Mouse (Mus musculus): ENCODE data around the gene Zfr.
A peak's percentile ranks its signal among the peaks of the same experiment; 100 is the strongest.

The Zfr gene

DNA sequence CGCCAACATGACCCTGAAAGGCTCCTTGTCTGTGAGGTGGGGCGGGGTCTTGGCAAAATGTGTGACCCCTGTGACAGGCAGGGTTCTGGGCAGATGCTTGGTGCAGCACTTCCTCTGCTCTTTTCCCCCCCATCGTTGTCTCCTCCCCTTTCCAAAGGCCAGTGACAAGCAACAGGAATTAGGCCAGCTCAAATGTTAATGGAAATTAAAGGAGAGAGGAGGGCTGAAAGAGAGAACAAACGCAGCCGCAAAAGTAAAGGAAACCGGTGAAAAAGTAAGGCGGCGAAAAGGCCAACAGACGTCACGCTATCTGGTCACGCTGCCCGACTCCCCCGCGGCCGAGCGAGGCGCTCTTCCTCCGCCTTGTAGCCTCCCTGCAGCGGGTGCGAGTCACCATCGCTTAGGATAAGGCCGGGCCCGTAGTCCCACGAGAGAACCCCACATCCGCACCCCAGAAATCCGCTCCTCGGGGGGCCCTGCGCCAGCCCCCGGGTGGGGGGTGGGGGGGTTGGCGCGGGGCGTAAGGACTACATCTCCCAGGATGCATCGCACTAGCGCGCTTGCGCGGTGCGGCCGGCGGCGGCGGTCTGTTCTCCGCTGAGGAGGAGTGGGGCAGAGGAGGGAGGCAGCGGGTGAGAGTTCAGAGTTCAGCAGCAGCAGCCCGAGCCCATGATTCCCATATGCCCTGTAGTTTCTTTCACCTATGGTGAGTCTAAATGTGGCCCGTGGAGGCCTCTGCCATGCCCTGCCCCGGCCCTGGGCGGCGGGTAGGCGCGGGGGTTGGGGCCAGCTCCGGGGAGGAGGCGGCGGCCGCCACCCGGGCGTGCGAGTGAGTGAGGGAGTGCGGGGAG is at the start of gene Zfr:
Zfr (plus strand) TSS at position 590 of the 851 bp plus-strand sequence.
- DNase-seq (ENCODE audit: low spot score in 2 of 2): peak; percentile 87

DNA sequence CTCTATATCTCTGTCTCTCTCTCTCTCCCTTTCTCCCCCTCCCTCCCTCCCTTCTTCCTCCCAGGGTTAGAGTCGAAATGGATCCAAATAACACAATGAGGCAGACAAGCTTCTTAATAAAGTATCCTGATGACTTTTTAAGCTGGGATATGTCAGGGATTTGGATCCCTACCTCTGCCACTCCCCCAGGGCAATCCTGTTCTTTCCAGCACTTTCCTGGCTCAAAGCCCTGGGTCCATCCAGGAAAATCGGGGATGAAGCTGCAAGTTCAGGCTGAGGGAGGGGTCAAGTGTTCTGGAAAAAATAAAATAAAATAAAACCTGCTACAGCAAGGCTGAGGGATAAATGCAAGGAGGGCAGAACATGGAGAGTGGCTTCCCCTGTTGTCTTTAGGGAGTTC is 49.7 kb upstream of the Zfr start:
- no peak for DNase-seq (ENCODE audit: low spot score in 2 of 2)

DNA sequence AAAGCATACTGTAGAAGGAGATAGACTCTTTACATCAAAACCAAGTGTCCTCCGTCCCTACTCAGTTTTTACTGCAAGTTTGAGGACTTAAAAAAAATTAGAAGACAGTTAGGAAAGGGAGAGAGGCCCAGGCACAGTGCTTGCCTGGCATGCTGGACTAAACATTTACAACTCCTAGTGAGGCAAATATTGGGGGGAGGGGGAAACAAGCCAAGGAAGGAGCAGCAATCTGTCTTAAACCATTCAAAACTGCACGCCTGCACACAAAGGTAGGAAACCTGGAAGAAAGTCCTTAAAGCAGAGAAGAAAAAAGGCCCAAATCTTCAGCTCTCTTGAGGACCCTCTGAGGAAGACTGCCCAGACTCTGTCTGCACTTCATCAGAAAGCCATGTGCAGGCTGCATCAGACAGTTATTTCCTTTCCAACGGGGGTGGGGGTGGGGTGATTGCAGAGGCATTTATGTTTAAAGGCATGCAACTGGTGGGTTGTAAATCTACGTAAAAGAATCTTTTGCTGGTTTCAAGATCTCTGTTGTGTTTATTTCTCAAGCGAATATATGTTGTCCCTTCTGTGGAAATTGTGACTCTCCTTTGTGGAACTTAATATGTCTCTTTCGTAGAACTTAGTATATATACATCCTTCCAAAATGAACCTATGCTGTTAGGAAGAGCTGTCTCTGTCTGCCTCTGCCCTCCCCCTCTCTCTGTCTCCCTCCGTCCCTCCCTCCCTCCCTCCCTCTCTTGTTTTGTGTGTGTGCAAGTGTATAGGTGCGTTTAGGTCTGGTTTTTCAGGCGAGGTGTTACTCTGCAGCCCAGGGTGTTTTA is 49.0 kb upstream of the Zfr start:
- no peak for DNase-seq (ENCODE audit: low spot score in 2 of 2)

DNA sequence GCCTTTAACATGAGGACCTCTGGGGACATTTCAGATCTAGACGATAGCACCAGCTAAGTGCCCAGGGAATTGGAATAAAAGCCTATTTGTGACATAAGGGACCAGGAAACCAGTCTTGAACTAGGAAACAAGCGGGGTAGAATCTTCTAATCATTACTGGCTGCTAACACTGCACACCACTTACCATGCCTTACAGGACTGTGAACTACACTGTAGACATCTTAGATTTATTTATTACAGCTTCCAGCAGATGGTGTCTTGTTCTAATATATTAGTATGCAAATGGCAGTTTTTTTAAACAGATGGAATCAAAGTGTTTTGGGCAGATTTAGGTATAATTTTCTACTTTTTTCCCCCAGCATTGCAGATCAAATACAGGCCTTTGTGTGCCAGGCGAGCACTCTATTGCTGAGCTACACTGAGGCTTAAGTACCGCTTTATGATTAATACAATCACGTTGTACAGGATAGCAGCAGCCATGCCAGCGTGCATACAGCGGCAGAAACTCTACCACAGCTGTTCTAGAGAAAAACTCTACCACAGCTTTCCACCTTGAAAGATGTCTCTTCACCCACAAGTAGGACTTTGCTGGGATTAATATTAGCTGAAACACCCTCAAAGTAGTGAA is 44.8 kb upstream of the Zfr start:
- no peak for DNase-seq (ENCODE audit: low spot score in 2 of 2)

DNA sequence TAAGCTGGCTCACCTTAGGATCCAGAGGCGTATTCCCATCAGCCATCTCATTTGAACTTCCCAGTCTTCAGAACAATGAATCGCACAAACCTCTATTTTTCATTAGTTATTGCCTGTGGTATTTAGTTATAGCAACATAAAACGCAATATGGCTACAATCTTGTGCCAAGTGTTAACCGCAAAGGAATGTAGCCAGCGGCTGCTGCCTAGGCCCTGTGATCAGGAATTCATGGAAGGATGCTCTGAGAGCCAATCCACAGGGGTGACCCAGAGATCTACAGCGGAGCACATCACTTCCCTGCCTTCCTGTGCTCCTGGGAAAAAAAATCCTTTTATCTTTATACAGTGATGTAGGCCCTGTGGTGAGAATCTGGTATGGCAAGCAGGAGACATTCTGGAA is 43.2 kb upstream of the Zfr start:
- no peak for DNase-seq (ENCODE audit: low spot score in 2 of 2)

DNA sequence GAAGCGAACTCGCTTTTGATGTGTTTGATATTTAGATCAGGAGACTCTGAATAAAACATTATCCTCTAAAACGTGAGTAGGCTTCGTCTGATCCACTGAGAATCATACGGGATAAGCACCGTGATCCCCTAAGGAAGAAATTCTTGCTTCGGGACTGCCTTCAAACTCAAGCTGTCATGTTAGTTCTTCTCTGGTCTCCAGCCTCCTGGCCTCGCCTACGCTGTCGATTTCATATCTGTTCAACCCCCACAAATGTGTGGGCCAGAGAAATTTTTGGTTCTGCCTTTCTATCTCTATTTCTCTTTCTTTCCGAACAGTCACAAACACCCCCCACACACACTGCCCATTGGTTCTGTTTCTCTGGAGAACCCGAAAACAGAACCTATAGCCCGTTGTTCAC is 35.3 kb upstream of the Zfr start:
- no peak for DNase-seq (ENCODE audit: low spot score in 2 of 2)

DNA sequence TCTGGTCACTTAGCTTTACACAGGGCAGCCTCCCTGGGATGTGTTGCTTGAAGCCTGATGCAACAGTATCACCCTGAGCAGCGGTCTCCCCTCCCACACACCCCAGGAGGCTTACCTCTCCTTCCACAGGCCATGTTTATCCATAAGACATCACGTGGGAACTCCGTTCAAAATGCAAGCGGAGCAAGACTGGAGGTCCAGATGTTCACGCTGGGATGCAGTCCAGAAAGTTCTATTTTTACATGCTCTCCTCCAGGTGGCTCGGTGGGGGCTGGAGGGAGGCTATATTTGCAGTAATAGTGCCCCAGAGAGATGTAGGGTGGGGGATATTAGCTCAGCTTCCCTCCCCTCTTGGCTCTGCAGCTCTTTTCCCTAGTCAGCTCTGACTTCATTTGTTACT is 33.5 kb upstream of the Zfr start:
- DNase-seq (ENCODE audit: low spot score in 2 of 2): peak in 1 of 2 experiments; percentile 30

DNA sequence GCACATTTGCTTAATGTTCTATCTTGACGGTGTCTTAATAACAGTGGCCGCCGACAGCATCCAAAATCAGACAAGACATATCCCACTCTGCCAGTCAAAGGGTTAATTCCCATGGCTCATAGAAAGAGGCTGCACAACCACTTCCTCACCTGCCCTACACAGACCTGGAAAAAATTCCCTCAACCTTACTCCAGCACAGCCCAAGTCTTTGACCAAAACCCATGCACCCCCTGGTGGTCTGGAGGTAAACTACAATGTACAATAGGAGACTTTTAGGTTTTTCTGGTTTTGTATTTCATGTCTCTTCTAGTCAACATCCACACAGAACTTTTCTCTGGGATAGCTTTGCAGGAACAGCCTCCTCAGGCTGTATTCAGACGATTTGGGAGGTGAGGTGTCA is 32.8 kb upstream of the Zfr start:
- no peak for DNase-seq (ENCODE audit: low spot score in 2 of 2)

DNA sequence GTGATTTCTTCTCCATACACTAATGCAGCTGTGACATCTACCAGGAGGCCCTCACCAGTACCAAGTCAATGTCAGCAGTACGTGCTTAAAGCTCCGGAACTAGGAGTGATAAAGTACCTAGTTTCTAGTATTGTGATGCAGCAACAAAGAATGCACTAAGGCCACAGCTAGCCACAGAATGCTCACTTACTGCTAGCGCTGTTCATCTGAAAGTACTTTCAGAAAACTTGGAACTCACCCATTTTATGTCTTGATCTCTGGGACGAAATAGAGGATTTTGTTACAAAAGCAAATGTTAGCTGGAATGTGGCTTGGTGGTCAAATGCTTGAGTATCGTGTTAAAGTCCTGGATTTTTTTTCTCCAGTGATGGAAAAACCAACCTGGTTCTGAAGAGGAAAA is 30.0 kb upstream of the Zfr start:
- no peak for DNase-seq (ENCODE audit: low spot score in 2 of 2)

DNA sequence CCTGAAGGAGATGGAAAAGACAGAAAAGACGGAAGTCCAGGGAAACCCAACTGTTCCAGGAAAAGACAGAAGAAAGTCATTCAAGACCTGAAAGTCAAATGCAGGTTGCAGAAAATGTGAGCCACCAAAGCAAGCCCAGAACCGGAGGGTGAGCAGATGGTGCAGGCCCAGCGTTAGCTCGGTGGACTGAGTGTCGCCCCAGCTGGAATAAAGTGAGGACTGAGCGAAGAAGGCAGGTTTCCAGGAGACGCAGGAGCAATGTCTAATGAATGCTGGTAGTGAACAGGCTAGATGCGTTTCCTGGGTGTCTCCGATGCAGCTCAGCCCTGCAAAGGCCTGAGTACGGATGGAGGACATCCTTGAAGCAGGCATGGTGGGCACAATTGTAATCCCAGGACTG is 29.5 kb upstream of the Zfr start:
- no peak for DNase-seq (ENCODE audit: low spot score in 2 of 2)

DNA sequence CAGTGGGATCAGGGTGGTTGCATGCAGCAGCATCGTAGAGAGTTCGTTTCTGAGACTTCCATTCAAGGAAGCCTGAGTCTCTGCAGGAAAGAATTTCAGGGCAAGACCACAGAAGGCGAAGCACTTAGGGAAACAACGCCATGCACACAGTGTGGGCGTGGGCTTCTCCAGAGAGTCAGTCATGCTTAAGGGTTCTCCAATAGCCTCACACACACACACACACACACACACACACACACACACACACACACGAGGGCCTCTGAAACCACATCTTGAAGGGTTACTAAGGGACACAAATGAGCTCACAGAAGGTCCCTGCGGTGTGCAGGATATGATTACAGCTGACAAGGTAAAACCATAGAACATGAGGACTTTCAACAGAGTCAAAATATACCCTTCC is 27.5 kb upstream of the Zfr start:
- DNase-seq (ENCODE audit: low spot score in 2 of 2): no peak

DNA sequence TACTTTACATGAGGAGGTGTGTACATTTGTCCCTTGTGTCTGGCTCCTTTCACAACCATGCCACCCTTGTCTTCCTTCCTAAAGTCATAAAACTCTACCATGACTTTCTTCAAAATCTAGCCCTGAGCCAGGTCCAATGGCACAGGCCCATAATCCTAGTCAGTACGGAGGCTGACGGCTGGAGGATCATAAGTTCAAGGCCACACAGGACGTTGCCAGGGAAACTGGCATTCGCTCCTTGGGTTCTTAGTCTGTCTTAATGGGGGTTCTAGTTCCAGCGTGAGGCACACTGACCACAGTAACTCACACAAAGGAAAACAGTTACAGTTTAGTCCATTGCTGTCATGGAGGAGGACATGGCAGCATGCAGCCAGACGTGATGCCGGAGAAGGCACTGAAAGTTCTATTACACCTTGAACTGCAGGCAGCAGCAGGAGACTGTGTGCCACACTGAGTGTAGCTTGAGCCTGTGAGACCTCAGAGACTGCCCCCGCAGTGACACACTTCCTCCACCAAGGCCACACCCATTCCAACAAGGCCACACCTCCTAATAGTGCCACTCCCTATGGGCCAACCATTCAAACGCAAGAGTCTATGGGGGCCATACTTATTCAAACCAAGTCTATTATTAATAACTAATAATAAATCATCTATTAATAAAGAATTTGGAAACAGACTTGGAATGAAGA is 26.5 kb upstream of the Zfr start:
- DNase-seq (ENCODE audit: low spot score in 2 of 2): no peak

DNA sequence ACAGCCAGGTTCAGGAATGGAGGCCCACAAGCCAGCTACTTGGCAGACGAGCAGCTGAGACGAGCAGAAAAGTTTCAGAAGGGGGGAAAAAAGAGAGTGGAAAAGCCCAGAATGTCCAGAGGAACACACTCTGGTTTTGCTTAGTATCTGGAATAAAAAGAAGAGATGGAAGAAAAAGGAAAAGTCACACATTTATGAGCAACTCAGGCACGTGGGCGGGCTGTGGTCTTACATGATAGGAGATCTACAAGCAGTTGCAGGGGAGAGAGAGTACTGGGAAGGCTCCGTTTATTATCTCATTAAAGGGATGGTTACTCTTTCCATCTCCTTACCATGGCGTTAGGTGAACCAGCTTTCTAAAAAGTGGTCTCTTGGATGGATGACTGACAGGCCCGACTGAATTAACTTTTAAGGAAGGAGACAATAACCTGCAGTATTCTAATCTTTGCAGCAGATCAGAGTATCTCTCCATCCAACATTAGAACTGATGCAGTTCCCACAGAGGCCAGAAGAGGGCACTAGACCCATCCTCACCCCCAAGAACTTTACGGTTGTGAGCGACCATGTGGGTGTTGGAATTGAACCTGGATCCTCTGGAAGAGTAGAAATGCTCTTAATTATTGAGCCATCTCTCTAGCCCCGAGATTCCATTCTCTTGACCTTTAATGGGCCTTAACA is 25.7 kb upstream of the Zfr start:
- DNase-seq (ENCODE audit: low spot score in 2 of 2): peak in 1 of 2 experiments; percentile 53

DNA sequence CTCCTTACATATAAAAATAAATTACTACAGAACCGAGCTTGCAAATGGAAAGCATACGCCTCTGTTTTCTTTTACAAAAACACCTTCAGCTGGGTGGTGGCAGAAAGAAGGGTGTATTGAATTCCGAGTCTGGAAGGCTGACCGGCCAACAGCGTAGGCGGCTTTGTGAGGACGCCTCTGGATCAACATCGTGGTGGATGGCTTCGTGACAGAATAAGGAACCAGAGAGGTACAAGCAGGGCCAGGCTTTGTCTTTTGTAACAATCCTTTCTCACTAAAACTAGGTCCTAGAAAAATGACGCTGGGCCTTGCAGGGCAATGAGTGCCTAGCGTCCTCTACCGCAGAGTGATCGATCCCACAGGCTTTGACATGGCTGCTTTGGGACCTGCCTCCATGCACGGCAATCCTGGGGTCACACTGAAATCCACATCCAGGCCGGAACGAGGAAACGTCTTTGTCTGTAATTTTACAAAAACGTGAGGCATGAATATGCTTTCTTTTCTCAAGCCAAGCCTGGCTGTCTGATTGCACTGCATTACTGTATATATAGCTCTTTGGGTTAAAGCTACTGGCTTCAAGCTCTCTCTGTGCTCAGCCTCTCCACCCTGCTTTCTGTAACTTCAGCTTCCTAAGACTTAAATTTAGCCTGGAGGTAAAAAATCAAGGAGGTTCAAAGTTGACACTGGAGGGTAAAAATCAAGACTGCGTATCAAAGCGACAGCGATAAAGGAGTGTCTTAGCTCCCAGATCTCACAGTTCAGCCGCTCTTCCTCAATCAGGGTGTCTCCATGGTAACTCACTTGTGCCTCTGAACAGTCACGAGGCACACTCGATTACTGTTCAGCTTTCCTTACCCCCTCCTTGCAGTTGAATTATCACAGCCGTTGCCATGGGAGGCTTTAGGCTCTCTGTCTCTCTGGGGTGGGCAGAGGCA is 24.3 kb upstream of the Zfr start:
- peak in 1 of 2 experiments; percentile 25 for DNase-seq (ENCODE audit: low spot score in 2 of 2)

DNA sequence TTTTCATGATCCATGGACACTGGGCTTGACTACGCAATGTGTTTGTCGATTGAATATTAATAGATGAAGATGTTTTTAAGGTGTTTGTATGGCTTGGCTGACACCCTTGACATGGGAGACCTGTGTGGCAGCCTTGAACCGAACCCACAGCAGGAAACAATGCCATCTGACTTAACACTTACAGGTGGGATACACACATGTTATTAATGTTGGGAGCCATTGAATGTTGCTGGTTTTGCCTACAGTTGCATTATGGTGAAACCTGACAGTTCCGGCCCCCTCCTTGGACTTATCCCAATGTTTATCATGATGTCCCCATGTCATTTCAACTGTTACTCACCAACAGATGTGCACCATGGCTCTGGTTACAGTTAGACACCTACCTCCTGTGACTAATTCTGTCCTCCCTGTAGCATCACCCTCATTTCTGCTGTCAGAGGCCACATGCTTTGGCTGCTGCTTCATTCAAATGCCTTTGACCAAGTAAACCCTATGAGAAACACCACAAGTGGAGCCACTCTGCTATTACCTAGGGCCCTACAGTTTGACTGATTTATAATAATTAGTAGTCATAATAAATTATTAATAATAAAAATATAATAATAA is 23.6 kb upstream of the Zfr start:
- DNase-seq (ENCODE audit: low spot score in 2 of 2): no peak

DNA sequence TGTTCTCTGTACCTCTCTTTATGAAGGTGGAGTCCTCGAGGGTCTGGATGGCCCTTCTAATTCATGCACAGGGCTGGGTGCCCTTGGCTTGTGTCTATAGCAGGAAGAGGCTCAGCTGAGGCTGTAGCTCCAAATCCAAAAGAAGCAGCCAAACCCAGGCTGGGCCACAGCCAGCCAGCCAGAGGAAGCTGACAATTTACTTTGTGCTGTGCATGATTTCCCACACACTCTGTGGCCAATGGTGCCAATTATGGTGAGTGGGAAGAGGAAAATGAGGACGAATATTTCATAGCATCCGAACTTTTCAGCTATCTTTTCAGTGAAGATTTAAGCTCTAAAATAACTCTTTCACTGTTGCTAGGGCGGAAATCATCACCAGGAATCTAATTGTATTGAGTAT is 21.2 kb upstream of the Zfr start:
- DNase-seq (ENCODE audit: low spot score in 2 of 2): peak; percentile 68 to 70

DNA sequence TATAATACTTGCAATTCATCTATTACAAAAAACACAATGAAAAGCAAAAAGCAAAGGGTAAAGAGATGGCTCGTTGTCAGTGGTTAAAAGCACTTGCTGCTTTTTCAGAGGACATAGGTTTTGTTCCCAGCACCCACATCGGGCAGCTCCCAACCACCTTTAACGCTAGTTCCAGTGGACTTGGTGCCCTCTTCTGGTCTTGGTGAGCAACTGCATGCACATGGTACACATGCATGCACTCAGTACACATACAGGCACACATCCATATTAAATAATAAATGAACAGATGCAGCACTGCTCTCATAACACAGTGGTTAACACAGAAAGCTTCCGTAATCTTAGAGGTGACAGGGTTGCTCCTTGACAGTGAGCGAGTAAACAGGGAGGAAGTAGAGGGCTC is 20.3 kb upstream of the Zfr start:
- no peak for DNase-seq (ENCODE audit: low spot score in 2 of 2)

DNA sequence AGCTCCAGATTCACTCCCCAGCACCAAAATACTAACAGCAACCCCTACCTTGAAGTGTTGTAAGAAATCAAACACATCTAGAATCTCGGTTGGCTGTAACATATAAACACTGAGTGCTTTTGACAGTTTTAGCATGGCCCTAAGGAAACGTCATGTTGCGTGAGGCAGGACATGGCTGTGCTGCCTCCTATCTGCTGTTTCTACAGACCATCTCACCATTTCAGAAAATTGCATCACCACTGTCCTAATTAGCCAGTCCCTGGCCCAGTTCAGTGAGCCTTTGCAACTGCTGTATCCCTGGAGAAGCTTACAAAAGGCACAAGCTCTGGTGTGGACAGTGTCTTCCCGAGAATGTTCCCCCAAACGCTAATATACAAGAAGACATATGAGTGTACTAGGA is 16.7 kb upstream of the Zfr start:
- no peak for DNase-seq (ENCODE audit: low spot score in 2 of 2)

DNA sequence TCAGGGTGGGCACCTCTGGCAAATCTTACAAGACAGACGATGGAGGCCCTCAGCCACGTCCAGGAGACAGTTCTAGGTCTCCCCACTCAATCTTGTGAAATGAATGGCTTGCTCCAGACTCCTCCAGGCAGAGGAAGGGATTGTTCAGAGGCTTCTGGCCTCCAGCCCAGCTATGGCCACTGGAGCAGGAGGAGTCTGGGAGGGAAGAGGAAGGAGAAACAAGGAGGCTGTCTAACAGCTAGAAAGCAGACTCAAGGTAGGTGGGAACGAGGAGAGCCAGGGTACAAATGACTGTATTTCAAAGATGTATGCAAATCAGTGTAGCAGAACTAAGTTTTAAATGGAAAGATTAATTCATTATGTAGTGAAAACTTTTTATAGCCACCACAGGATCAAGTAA is 13.9 kb upstream of the Zfr start:
- no peak for DNase-seq (ENCODE audit: low spot score in 2 of 2)

DNA sequence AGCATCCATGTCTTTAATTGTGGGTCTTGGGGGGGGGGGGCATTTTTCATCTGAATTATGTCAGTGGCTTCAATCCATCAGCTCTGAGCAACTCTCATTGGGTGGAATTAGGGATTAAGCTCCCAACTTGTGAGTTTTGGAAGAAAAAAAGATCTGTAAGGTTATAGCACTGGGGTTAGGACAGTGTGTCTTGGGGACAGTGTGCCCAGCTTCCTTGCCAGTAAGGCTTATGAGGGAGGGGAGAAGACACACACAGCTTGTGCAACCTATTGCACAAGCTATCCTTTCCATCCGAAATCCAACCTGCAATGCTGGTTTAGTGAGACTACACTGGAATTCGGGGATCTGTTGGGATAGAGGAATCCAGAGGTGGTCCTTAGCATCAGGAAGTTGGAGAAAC is 12.8 kb upstream of the Zfr start:
- DNase-seq (ENCODE audit: low spot score in 2 of 2): no peak

Measured in frontal cortex, postnatal 14 days (tissue).